Mouse (Mus musculus) lung, postnatal 36 days (tissue): ENCODE data around the gene Slc25a27.

ENCODE experiments used
- DNase-seq: peaks from one replicate; pipeline ENCODE4 v3.0.0; 2022; ENCODE audit warnings: mixed read lengths

Slc25a27 gene

GRCm38 (mm10) chr17:43645136-43645535, 21.9 kb downstream of the Slc25a27 start:
- no peak for DNase-seq

DNA sequence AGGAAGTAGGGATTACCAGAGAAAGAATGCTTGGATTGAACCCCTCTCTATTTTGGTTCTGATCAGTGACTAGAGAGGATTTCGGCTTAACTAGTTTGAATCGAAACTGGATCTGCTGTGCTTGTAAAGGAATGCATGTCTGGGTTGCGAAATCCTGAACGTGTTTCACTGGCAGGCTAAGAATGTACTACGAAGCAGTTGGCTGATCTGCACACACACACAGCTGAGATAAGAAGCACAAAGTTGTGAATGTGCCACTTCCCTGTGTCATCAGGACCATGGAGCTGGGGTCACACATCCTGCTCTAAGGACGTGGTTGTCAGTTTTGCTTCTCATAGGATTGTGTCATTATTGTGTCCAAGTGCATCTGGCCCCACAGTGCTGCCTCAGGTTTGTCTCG, 22.6 kb downstream of the Slc25a27 start:
- peak; percentile 65 for DNase-seq

- no peak for DNase-seq
Measured at GRCm38 (mm10) chr17:43643191-43643590, 23.8 kb downstream of the Slc25a27 start.

DNA sequence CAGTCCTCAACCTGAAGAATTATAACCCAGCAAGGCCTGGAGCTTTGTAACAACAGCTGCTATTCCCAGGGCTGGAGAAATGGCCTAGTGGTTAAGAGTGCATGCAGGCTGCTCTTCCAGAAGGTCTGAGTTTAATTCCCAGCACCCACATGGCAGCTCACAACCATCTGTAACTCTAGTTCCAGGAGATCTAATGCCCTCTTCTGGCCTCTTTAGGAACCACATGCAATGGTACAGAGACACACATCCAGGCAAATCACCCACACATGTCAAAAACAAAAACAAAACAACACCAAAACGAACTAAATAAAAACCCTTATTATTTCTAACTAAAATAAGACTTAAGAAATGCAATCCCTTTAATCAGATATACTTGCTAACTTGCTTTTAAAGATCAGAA, 26.2 kb downstream of the Slc25a27 start:
- peak; percentile 3 for DNase-seq

DNA sequence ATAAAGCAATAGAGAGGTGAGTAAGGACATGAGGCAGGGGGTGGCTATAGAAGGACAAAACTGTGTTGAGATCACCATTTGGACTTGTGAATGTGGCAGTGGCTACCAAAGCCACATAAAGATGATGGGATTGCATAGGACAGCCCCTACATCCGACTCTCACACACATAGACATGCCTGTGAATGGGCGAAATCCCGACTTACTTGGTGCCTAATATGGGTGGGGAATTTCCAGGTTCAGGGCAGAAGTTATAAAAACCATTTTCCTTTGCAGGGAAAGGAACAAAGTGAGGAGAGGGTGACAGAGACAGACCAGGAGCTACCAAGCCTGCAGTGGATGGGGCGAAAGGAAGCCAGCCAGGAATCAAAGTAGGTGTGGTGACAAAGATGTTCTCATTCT, 29.9 kb downstream of the Slc25a27 start:
- no peak for DNase-seq

GRCm38 (mm10) chr17:43630427-43630760, 36.6 kb downstream of the Slc25a27 start:
- DNase-seq, result no peak

- no peak for DNase-seq
Measured at GRCm38 (mm10) chr17:43629496-43630426, 37.3 kb downstream of the Slc25a27 start, which contains the start of gene Tdrd6. Tdrd6 (minus strand) TSS chr17:43630299.

- no peak for DNase-seq
Measured at GRCm38 (mm10) chr17:43629026-43629495, 38.0 kb downstream of the Slc25a27 start.

DNA sequence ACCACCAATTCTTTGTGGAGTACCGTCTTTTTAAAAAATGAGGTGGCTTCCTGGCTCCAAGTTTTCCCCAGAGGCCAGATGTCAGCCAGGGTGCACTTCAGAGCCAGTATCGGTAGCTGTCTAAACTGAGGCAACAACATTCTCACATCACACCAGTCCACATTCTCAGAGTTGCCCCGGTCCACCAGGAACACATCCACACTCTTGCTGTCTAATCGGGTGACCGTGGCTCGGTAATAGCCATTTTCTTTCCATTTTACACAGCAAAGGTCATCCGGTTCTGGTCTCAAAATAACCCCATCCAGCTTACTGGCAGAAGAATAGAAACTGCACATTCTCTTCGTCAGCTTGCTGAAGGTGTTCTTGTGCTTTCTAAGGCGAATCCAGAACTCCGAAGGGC, 38.8 kb downstream of the Slc25a27 start:
- DNase-seq, result no peak

DNA sequence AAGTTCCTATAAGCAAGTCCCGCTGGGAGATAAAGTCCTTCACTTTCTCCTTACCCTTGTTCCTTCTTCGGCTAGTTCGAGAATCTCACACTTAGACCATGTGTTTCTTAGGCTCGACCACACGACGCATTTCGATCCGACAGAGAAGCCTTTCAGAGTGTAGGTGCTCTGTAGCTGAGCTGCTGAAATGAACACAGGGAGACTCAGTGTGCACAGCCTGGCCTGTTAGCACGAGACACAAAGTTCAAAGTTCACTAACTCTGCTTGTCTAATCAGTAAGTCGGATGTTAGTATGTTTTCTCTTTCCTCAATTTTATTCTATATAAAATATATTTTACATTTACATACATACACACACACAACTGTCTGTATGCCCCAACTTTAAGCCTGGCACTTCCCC, 44.9 kb downstream of the Slc25a27 start:
- DNase-seq, result no peak

GRCm38 (mm10) chr17:43619156-43619555, 47.9 kb downstream of the Slc25a27 start:
- no peak for DNase-seq

DNA sequence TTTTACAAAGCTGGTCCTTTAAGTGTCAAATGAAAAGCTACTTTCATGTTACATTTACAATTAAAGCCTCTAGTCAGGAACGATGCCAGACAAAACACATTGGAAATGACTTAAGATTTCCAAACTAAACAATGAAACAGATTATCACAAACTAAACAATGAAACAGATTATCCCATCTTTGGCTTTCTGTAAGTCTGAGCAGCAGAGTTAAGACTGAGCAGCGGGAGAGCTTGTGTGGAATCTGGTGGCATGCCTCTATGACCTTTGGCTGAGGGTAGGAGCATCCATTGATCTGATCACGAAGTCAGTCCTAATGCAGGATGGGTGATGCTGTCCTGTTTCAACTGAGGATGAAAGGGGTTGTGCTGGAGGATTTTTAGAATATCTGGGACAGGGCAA, 54.8 kb downstream of the Slc25a27 start:
- no peak for DNase-seq

- DNase-seq, result peak; percentile 56
Measured at GRCm38 (mm10) chr17:43611586-43611985, 55.4 kb downstream of the Slc25a27 start.

- DNase-seq, result peak; percentile 83
Measured at GRCm38 (mm10) chr17:43606704-43607103, 60.3 kb downstream of the Slc25a27 start.

DNA sequence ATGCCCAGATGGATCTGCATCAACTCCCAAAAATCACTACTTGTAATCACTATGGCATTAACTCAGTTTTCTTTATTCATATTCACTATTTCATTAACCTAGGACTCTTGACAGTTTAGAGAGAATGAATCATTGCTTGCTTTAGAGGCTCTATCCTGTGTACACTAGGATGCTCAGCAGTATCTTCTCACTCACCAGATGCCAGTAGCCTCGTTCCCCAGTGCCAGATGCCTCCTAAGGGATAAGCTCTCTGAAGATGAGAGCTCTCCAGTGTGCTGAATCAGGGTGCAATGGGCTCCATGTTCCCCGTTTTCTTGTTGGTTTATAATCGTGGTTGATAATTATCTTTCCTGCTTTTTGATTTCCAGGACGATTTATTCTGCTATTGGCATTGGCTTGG, 68.3 kb downstream of the Slc25a27 start:
- no peak for DNase-seq

DNA sequence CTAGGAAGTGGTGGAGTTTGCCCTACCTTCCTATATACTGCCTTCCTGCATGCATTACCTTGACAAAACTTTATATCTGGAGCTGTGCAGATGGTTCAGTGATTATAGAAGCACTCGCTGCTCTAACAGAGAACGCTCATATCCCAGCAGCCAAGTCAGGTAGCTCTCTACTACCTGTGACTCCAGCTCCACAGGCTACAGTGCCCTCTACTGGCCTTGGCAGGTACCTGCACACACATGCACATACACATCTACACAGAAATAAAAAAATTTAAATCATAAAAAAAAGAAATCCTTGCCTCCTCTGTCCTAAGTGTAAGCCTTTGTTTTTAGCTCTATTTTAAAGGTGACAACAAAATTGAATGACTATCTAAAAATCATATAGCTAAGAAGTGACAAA, 69.3 kb downstream of the Slc25a27 start:
- DNase-seq, result no peak

- DNase-seq, result no peak
Measured at GRCm38 (mm10) chr17:43592296-43593291, 74.4 kb downstream of the Slc25a27 start.
